Mouse (Mus musculus) gastrocnemius, postnatal 36 days (tissue): ENCODE results near the gene Fam124a. TPM values are rescaled to one million over a fixed set of nuclear protein-coding genes. Genes with fewer than 3 reads are reported as not detected.

ENCODE experiments used
- DNase-seq, 2 experiments: peaks; one replicate each; pipeline ENCODE4 v3.0.0; 2022
- intact Hi-C: fragments of 180-260 bp; cut with DNase I; formaldehyde crosslinking; loops from one replicate; pipeline ENCODE4 v1.15.1; 2025
- total RNA-seq, 2 experiments: library from RNA; stranded (reverse); gene quantifications; 2 replicates each; pipeline ENCODE4 v1.2.3; 2021

Gene Fam124a
- total RNA-seq, 2 experiments from 2014 or later = 1.4 to 2.5 TPM

- intact Hi-C loops = no loop called here
Measured at GRCm38 (mm10) chr14:62651771-62652170, 96.2 kb downstream of the Fam124a start.

GRCm38 (mm10) chr14:62655996-62656395, 100.5 kb downstream of the Fam124a start:
- no peak for DNase-seq
- intact Hi-C loops = no loop called here

More at GRCm38 (mm10) chr14:62651771-62652170, 96.2 kb downstream of the Fam124a start:
- DNase-seq = no peak

GRCm38 (mm10) chr14:62657469-62657868, 101.9 kb downstream of the Fam124a start:
- DNase-seq = no peak
- intact Hi-C loops = no loop called here

Other genes starting within 250 kb of the Fam124a start
- gene Gucy1b2, start 99.4 kb upstream of the Fam124a start, total RNA-seq = not detected
- not detected for gene Gm4131, start 11.2 kb downstream of the Fam124a start, total RNA-seq
- not detected for gene Serpine3, start 107.9 kb downstream of the Fam124a start, total RNA-seq
- 10 to 100 TPM in 1 of 2 experiments, 1 to 10 TPM in 1; 10.0 to 11.8 TPM for gene Ints6, start 205.4 kb downstream of the Fam124a start, total RNA-seq